ENCODE assay signal across 1 mouse cellular context in genomic region chr17:34295307-34295706, GRCm38 (mm10).
TF ChIP-seq lines count a peak whose summit lies in the region.

No protein-coding gene starts in this region.

TF ChIP-seq in CH12.LX, 34 proteins besides CTCF, POLR2A, EP300 and RAD21 (continued from another document):
- peak; percentile 15; the same call in 1 of the 2 replicates for TF ChIP-seq MXI1 (IDR thresholded peaks at IDR 0.05; ENCODE audit: low read depth, low read length)
- TF ChIP-seq BHLHE40 (IDR thresholded peaks at IDR 0.05; ENCODE audit: low read depth, low read length), result no peak
- TF ChIP-seq MAZ (IDR thresholded peaks at IDR 0.05; ENCODE audit: low read depth, low read length), result no peak
- TF ChIP-seq MYC (IDR thresholded peaks at IDR 0.05; ENCODE audit: low read depth, low read length), result 0 out of 2 replicates have a peak, but pooled peaks have one; percentile 43
- no peak for TF ChIP-seq IRF4 (IDR thresholded peaks at IDR 0.05; ENCODE audit: low read depth, low read length)
